Mouse (Mus musculus): Measurements from ENCODE around the gene Fam131b. TPM values are rescaled to one million over a fixed set of nuclear protein-coding genes. Genes with fewer than 3 reads are reported as not detected.

Fam131b gene
- polyA plus RNA-seq, 1 experiment from 2014 or later: 0.43 TPM

- Histone ChIP-seq H3K27me3 (replicated peaks; ENCODE audit: control insufficient read depth, insufficient read depth, low read length) (no peaks in the 10 kb centered on the region), H3K9me3 (ENCODE audit: control insufficient read depth, low read length) (no peaks in the 10 kb centered on the region), H3K4me3 (ENCODE audit: low read depth, low read length) (peak overlapping the region; percentile 85; the same call in 1 of the 2 replicates), H3K36me3 (ENCODE audit: control insufficient read depth, insufficient read depth, low read length) (peaks cover 53% of the 10 kb centered on the region), H3K4me1 (ENCODE audit: control insufficient read depth, insufficient read depth, low read length) (peaks cover 35% of the 10 kb centered on the region), H3K27ac (replicated peaks; ENCODE audit: low read depth, low read length) (no peak overlapping the region; the same call in 1 of the 2 replicates), H3K9ac (ENCODE audit: low read depth, low read length) (no peak overlapping the region), H3K4me2 (ENCODE audit: low read depth, low read length) (peak overlapping the region; percentile 90)
- ATAC-seq (ENCODE audit: low read depth): no peak
- 88% methylated on average over 1 of the region's 1 CpGs for WGBS
- no peak for DNase-seq (ENCODE audit: low spot score)
These were observed 28.0 kb upstream of the Fam131b start for GRCm38 (mm10) chr6:42352486-42352846.

- WGBS: 74% methylated on average over 7 of the region's 7 CpGs
- Histone ChIP-seq H3K27me3 (replicated peaks; ENCODE audit: control insufficient read depth, insufficient read depth, low read length) (no peaks in the 10 kb centered on the region), H3K4me1 (ENCODE audit: control insufficient read depth, insufficient read depth, low read length) (peaks cover 35% of the 10 kb centered on the region), H3K36me3 (ENCODE audit: control insufficient read depth, insufficient read depth, low read length) (peaks cover 48% of the 10 kb centered on the region), H3K27ac (replicated peaks; ENCODE audit: low read depth, low read length) (no peak overlapping the region), H3K4me2 (ENCODE audit: low read depth, low read length) (peak overlapping the region; percentile 90), H3K9ac (ENCODE audit: low read depth, low read length) (peak overlapping the region; percentile 95; the same call in 1 of the 2 replicates), H3K9me3 (ENCODE audit: control insufficient read depth, low read length) (no peaks in the 10 kb centered on the region), H3K4me3 (ENCODE audit: low read depth, low read length) (peak overlapping the region; percentile 85)
- DNase-seq (ENCODE audit: low spot score) (no peak), ATAC-seq (ENCODE audit: low read depth) (no peak)
These were observed 27.5 kb upstream of the Fam131b start for GRCm38 (mm10) chr6:42351776-42352485.

- H3K36me3 ChIP-seq (ENCODE audit: control insufficient read depth, insufficient read depth, low read length): peaks cover 40% of the 10 kb centered on the region
- WGBS: 43% methylated on average over 11 of the region's 13 CpGs
- H3K4me2 ChIP-seq (ENCODE audit: low read depth, low read length): peak overlapping the region; percentile 90
- ATAC-seq (ENCODE audit: low read depth): no peak
- no peaks in the 10 kb centered on the region for H3K27me3 ChIP-seq (replicated peaks; ENCODE audit: control insufficient read depth, insufficient read depth, low read length)
- H3K4me1 ChIP-seq (ENCODE audit: control insufficient read depth, insufficient read depth, low read length): peaks cover 35% of the 10 kb centered on the region
- DNase-seq (ENCODE audit: low spot score): no peak
- peak overlapping the region; percentile 85 for H3K4me3 ChIP-seq (ENCODE audit: low read depth, low read length)
- H3K9ac ChIP-seq (ENCODE audit: low read depth, low read length): peak overlapping the region; percentile 95
- peak overlapping the region; percentile 95; the same call in 1 of the 2 replicates for H3K27ac ChIP-seq (replicated peaks; ENCODE audit: low read depth, low read length)
- H3K9me3 ChIP-seq (ENCODE audit: control insufficient read depth, low read length): no peaks in the 10 kb centered on the region
These were observed 26.7 kb upstream of the Fam131b start for GRCm38 (mm10) chr6:42350968-42351775.

GRCm38 (mm10) chr6:42350021-42350967 is 25.9 kb upstream of the Fam131b start:
- H3K36me3 ChIP-seq (ENCODE audit: control insufficient read depth, insufficient read depth, low read length): peaks cover 32% of the 10 kb centered on the region
- ATAC-seq (ENCODE audit: low read depth) (peak; percentile 23), DNase-seq (ENCODE audit: low spot score) (peak; percentile 82)
- peak overlapping the region; percentile 90 for H3K4me2 ChIP-seq (ENCODE audit: low read depth, low read length)
- H3K9ac ChIP-seq (ENCODE audit: low read depth, low read length): peak overlapping the region; percentile 95
- H3K4me1 ChIP-seq (ENCODE audit: control insufficient read depth, insufficient read depth, low read length): peaks cover 35% of the 10 kb centered on the region
- no peaks in the 10 kb centered on the region for H3K27me3 ChIP-seq (replicated peaks; ENCODE audit: control insufficient read depth, insufficient read depth, low read length)
- H3K9me3 ChIP-seq (ENCODE audit: control insufficient read depth, low read length): no peaks in the 10 kb centered on the region
- H3K27ac ChIP-seq (replicated peaks; ENCODE audit: low read depth, low read length): peak overlapping the region; percentile 95
- under 1% methylated on average over 43 of the region's 72 CpGs for WGBS
- H3K4me3 ChIP-seq (ENCODE audit: low read depth, low read length): peak overlapping the region; percentile 85

- Histone ChIP-seq H3K4me2 (ENCODE audit: low read depth, low read length) (peak within 1 kb of the TSS; percentile 90), H3K9ac (ENCODE audit: low read depth, low read length) (peak within 1 kb of the TSS; percentile 95), H3K27me3 (replicated peaks; ENCODE audit: control insufficient read depth, insufficient read depth, low read length) (no peaks in the 10 kb centered on the region), H3K4me1 (ENCODE audit: control insufficient read depth, insufficient read depth, low read length) (peaks cover 35% of the 10 kb centered on the region), H3K9me3 (ENCODE audit: control insufficient read depth, low read length) (no peaks in the 10 kb centered on the region), H3K4me3 (ENCODE audit: low read depth, low read length) (peak within 1 kb of the TSS; percentile 85), H3K27ac (replicated peaks; ENCODE audit: low read depth, low read length) (peak within 1 kb of the TSS; percentile 95), H3K36me3 (ENCODE audit: control insufficient read depth, insufficient read depth, low read length) (peaks cover 24% of the 10 kb centered on the region)
- peak; percentile 96 for DNase-seq (ENCODE audit: low spot score)
- WGBS: under 1% methylated on average over 15 of the region's 36 CpGs
- peak; percentile 93 for ATAC-seq (ENCODE audit: low read depth)
These were observed 25.1 kb upstream of the Fam131b start, which contains the start of gene Zyx for GRCm38 (mm10) chr6:42349426-42350020. Gene Zyx (plus strand): TSS chr6:42349630.

GRCm38 (mm10) chr6:42349006-42349425 is 24.6 kb upstream of the Fam131b start:
- ATAC-seq (ENCODE audit: low read depth) (peak; percentile 19; the same call in 1 of the 2 replicates), DNase-seq (ENCODE audit: low spot score) (peak; percentile 87)
- no peaks in the 10 kb centered on the region for H3K27me3 ChIP-seq (replicated peaks; ENCODE audit: control insufficient read depth, insufficient read depth, low read length)
- no peaks in the 10 kb centered on the region for H3K9me3 ChIP-seq (ENCODE audit: control insufficient read depth, low read length)
- WGBS: 2% methylated on average over 11 of the region's 11 CpGs
- H3K27ac ChIP-seq (replicated peaks; ENCODE audit: low read depth, low read length): peak overlapping the region; percentile 95
- H3K4me2 ChIP-seq (ENCODE audit: low read depth, low read length): peak overlapping the region; percentile 90
- H3K4me3 ChIP-seq (ENCODE audit: low read depth, low read length): peak overlapping the region; percentile 85
- H3K4me1 ChIP-seq (ENCODE audit: control insufficient read depth, insufficient read depth, low read length): peaks cover 30% of the 10 kb centered on the region
- peaks cover 24% of the 10 kb centered on the region for H3K36me3 ChIP-seq (ENCODE audit: control insufficient read depth, insufficient read depth, low read length)
- H3K9ac ChIP-seq (ENCODE audit: low read depth, low read length): peak overlapping the region; percentile 95

GRCm38 (mm10) chr6:42348281-42349005 is 24.0 kb upstream of the Fam131b start:
- Histone ChIP-seq H3K36me3 (ENCODE audit: control insufficient read depth, insufficient read depth, low read length) (peaks cover 22% of the 10 kb centered on the region), H3K27ac (replicated peaks; ENCODE audit: low read depth, low read length) (no peak overlapping the region), H3K4me3 (ENCODE audit: low read depth, low read length) (peak overlapping the region; percentile 85; the same call in 1 of the 2 replicates), H3K9ac (ENCODE audit: low read depth, low read length) (no peak overlapping the region), H3K4me2 (ENCODE audit: low read depth, low read length) (peak overlapping the region; percentile 90), H3K4me1 (ENCODE audit: control insufficient read depth, insufficient read depth, low read length) (peaks cover 27% of the 10 kb centered on the region), H3K27me3 (replicated peaks; ENCODE audit: control insufficient read depth, insufficient read depth, low read length) (no peaks in the 10 kb centered on the region), H3K9me3 (ENCODE audit: control insufficient read depth, low read length) (no peaks in the 10 kb centered on the region)
- 38% methylated on average over 12 of the region's 12 CpGs for WGBS
- ATAC-seq (ENCODE audit: low read depth) (no peak), DNase-seq (ENCODE audit: low spot score) (no peak)
